Mouse (Mus musculus): ENCODE data around the gene Meis2. TPM values are rescaled to one million over a fixed set of nuclear protein-coding genes. Genes with fewer than 3 reads are reported as not detected.

The Meis2 gene
- polyA plus RNA-seq, 1 experiment from 2014 or later, result 79.0 TPM

DNA sequence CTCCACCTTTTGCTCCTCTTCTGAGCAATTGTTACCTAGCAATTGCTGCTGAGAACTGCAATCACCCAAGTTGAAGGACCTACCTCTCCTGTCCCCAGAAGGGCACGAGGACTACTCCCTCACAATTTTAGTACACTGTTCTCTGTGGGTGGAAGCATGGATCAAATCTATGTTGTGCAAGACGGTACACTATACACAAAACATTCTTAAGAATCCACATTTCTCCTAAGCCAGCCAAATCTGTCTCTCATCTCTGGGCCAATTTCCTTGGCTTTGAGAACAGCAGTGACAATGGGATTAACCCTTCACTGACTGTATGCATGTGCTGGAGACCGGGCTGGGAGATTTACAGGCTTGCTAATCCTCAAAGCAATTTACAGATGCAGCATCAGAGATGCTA, 115.0 kb downstream of the Meis2 start:
- no peaks in the 10 kb centered on the region for H3K36me3 ChIP-seq
- H3K4me2 ChIP-seq (replicated peaks), result no peak overlapping the region
- H3K27ac ChIP-seq, result no peak overlapping the region
- H3K27me3 ChIP-seq, result no peaks in the 10 kb centered on the region
- no peaks in the 10 kb centered on the region; the same call in 1 of the 2 replicates for H3K4me1 ChIP-seq (replicated peaks)
- 42% methylated on average over 3 of the region's 3 CpGs for WGBS
- no peak overlapping the region for H3K4me3 ChIP-seq (replicated peaks)
- H3K9me3 ChIP-seq, result no peaks in the 10 kb centered on the region
- no peak for ATAC-seq
- no peak overlapping the region for H3K9ac ChIP-seq (replicated peaks)

DNA sequence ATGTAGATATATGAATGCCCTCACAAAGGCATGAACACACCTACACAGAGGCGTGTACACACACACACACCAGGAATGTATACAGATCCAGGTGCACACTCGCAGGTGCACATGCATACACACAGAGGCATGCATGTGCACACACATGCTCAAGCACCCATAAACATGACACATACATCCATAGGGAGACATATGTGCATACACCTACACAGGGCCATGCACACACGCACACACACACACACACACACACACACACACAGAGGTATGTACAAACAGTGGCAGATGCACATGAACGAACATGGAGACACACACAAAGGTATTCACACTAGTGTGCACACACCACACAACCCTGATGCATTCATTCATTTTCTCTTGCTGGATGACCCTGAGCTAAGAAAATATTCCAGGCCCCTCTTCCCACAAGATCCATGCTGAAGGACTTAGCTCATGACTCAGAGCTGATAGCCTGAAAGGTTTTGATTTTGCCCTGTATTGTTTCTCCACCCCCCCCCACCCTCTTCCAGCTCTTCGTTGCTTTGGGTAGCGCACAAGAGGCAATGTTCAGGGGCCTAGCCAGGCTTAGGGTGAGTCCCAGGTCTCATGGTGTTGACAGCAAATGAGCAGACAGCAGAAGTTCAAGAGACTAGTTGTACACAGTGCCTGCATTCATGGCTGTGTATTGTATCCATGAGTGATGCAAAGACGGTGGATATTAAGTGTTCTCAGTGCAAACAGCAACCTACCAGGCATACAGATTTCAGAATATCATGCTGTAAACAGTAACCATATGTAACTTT, 116.8 kb downstream of the Meis2 start:
- Histone ChIP-seq H3K4me2 (replicated peaks) (no peak overlapping the region), H3K4me3 (replicated peaks) (no peak overlapping the region), H3K9ac (replicated peaks) (no peak overlapping the region), H3K4me1 (replicated peaks) (no peaks in the 10 kb centered on the region; the same call in 1 of the 2 replicates), H3K9me3 (no peaks in the 10 kb centered on the region), H3K27me3 (no peaks in the 10 kb centered on the region), H3K36me3 (no peaks in the 10 kb centered on the region), H3K27ac (no peak overlapping the region)
- 91% methylated on average over 7 of the region's 7 CpGs for WGBS
- peak; percentile 48; the same call in 1 of the 2 replicates for ATAC-seq

DNA sequence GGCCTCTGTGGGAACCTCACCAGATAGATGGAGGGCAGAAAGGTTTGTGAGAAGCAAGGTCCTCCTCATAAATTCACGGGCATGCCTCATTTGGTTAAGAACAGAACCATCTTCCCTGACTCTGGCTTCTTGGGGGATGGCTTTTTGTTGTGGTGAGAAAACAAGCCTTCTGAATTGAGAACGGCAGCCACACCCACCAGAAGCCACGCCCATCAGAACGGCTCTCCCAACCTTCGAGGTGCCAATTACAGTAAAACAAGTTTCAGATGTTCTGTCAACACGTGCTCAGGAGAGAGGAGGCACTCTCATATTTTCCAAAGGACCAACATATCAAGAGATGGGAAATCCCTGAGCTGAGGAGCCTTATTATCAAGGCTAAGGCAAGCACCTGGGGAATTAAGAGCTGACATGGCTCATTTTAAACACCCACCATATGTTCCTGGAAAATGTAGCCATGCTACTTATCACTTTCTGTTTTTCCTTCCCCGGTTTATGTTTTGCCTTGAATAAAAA, 117.9 kb downstream of the Meis2 start:
- H3K36me3 ChIP-seq, result no peaks in the 10 kb centered on the region
- no peak overlapping the region for H3K4me3 ChIP-seq (replicated peaks)
- no peak overlapping the region for H3K9ac ChIP-seq (replicated peaks)
- no peak overlapping the region for H3K27ac ChIP-seq
- no peaks in the 10 kb centered on the region for H3K27me3 ChIP-seq
- H3K4me2 ChIP-seq (replicated peaks), result no peak overlapping the region
- no peaks in the 10 kb centered on the region for H3K9me3 ChIP-seq
- no peak for ATAC-seq
- H3K4me1 ChIP-seq (replicated peaks), result no peaks in the 10 kb centered on the region; the same call in 1 of the 2 replicates
- 45% methylated on average over 7 of the region's 7 CpGs for WGBS

DNA sequence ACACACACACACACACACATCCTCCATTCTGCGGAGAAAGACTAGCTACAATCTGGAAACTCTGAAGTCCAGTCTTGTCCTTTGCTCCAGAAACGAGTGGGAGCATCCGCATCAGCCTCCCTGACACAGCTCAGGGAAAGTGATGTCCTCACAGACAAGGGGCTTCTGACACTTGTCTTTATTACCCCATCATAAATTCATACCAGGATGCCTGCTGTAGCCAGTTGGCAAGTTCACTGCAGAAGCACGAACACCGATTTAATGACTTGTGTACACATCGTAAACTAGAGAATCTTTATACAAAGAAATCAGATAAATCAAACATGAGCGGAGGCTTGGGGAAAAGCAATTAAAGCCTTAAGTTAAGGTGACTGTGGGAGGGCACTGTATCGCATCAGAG, 122.6 kb downstream of the Meis2 start:
- Histone ChIP-seq H3K9ac (replicated peaks) (no peak overlapping the region), H3K4me2 (replicated peaks) (no peak overlapping the region), H3K27ac (no peak overlapping the region), H3K9me3 (no peaks in the 10 kb centered on the region), H3K36me3 (0 out of 2 replicates have a peak, but pooled peaks cover 3% of the 10 kb centered on the region), H3K4me3 (replicated peaks) (no peak overlapping the region), H3K27me3 (no peaks in the 10 kb centered on the region), H3K4me1 (replicated peaks) (no peaks in the 10 kb centered on the region; the same call in none of the 2 replicates)
- no peak for ATAC-seq
- 74% methylated on average over 8 of the region's 8 CpGs for WGBS

DNA sequence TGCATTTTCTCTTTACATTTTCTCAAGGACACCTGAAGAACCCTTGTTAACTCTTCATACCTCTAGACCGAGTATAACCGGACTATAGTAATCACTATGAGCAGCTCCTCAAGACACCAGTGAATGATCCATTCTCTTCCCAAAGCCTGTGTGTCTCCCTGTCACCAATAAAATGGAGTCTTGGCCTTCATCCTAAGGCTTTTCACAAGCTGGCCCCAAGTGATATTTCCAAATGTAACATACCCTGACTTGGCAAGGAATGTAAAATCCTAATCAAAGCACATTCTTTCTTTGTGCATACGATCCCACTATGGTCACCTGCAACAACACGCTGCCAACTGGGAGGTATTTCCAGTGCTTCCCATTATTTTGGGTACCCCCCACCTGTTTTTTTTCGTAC, 125.8 kb downstream of the Meis2 start:
- H3K4me3 ChIP-seq (replicated peaks), result no peak overlapping the region
- 0 out of 2 replicates have a peak, but pooled peaks cover 3% of the 10 kb centered on the region for H3K36me3 ChIP-seq
- ATAC-seq, result no peak
- H3K9me3 ChIP-seq, result no peaks in the 10 kb centered on the region
- no peaks in the 10 kb centered on the region; the same call in none of the 2 replicates for H3K4me1 ChIP-seq (replicated peaks)
- no peaks in the 10 kb centered on the region for H3K27me3 ChIP-seq
- WGBS, result 95% methylated on average over 5 of the region's 5 CpGs
- no peak overlapping the region for H3K9ac ChIP-seq (replicated peaks)
- H3K4me2 ChIP-seq (replicated peaks), result no peak overlapping the region
- H3K27ac ChIP-seq, result no peak overlapping the region

DNA sequence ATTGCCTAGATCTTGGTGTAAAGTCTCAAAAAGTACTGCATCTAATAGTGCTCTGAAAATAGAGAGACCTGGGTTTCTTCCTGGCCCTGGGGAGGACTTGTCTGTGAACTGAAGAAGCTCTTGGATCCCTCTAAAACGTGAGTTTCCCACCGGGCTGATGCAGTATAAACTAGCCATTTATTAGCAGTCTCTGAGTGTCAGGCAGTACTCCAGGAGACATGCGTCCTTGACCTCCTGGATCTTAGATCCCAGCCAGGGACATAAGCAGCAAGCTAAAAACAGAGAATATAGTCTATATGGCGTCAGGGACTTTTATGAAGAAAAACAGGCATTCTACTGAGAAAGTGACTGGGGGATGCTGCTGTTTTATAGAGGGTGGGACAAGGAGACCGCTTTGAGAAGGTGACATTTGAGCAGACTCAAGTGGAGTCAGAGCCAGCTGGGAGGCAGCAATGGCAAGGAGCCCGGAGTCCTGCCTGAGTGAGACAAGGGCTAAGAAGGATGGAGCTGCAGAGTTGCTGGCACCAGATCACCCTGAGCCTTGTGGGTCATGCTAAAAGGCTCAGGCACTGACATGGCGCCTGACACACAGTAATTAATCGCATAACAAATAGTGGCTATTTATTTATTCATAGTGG, 126.6 kb downstream of the Meis2 start:
- H3K4me1 ChIP-seq (replicated peaks), result no peaks in the 10 kb centered on the region; the same call in none of the 2 replicates
- H3K4me2 ChIP-seq (replicated peaks), result no peak overlapping the region
- H3K27me3 ChIP-seq, result no peaks in the 10 kb centered on the region
- ATAC-seq, result no peak
- H3K4me3 ChIP-seq (replicated peaks), result no peak overlapping the region
- WGBS, result 88% methylated on average over 8 of the region's 8 CpGs
- 0 out of 2 replicates have a peak, but pooled peaks cover 3% of the 10 kb centered on the region for H3K36me3 ChIP-seq
- no peak overlapping the region for H3K9ac ChIP-seq (replicated peaks)
- H3K9me3 ChIP-seq, result no peaks in the 10 kb centered on the region
- H3K27ac ChIP-seq, result no peak overlapping the region

DNA sequence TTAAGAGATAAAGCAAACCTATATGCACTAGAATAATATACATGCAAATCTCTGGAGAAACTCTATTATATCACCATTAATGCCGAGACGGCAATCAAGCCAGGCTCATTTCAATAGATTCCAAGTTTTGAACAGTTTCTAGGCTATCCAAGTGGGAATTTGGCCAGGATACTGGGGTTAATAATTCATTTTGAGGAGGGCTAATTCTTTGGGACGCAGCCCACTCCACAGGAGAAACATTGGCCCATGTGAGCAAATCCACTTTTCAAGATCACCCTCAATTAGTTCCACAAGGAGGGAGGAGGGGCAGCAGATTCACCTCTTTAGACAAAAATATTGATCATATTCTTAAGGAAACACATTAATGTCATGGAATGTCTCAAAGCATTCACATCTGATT, 127.3 kb downstream of the Meis2 start:
- WGBS, result 80% methylated on average over 3 of the region's 3 CpGs
- Histone ChIP-seq H3K27ac (no peak overlapping the region), H3K4me1 (replicated peaks) (no peaks in the 10 kb centered on the region; the same call in none of the 2 replicates), H3K4me2 (replicated peaks) (no peak overlapping the region), H3K9ac (replicated peaks) (no peak overlapping the region), H3K4me3 (replicated peaks) (no peak overlapping the region), H3K9me3 (no peaks in the 10 kb centered on the region), H3K36me3 (0 out of 2 replicates have a peak, but pooled peaks cover 3% of the 10 kb centered on the region), H3K27me3 (no peaks in the 10 kb centered on the region)
- ATAC-seq, result no peak

DNA sequence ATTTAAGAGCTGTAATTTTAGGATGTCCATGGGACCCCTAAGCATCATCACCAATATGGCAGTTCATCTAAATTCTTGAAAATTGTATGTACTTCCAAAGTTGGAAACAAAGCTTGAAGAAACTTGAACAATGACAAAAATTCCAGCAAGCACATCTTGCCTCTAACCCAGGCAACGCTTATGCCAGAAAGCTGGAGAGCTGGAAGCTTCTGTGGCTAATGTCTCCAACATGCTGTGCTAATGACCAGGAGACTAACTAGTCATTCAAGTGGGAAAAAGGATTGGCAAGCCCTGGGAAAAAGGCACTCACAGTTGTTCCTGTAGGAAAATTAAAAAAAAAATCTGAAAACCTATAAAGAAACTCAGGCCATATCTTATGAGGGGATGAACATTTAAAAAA, 127.7 kb downstream of the Meis2 start:
- Histone ChIP-seq H3K4me1 (replicated peaks) (no peaks in the 10 kb centered on the region; the same call in none of the 2 replicates), H3K4me3 (replicated peaks) (no peak overlapping the region), H3K27ac (no peak overlapping the region), H3K9ac (replicated peaks) (no peak overlapping the region), H3K9me3 (no peaks in the 10 kb centered on the region), H3K36me3 (0 out of 2 replicates have a peak, but pooled peaks cover 3% of the 10 kb centered on the region), H3K4me2 (replicated peaks) (no peak overlapping the region), H3K27me3 (no peaks in the 10 kb centered on the region)
- no peak for ATAC-seq
- 88% methylated on average over 1 of the region's 1 CpGs for WGBS

DNA sequence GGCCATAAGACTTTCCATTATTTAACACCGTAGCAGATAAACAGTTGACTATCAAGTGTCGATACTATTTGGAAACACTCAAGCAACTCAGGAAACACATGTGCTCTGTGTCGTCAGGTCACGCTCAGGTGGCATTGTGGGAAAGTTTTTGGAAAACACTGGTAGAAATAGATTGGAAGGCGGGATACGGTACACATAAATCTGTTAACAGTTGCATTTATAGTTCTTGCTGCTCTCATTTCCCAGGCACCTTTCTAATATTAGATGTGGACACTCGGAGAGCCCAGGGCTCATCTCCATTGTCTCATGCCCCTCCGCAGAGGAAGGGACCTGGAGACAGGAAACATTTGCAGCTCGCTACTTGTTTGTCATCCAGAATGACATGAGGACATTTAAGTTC, 128.9 kb downstream of the Meis2 start:
- whole genome bisulfite sequencing, result 95% methylated on average over 9 of the region's 9 CpGs
- Histone ChIP-seq H3K9me3 (no peaks in the 10 kb centered on the region), H3K27me3 (no peaks in the 10 kb centered on the region), H3K4me3 (replicated peaks) (no peak overlapping the region), H3K36me3 (0 out of 2 replicates have a peak, but pooled peaks cover 3% of the 10 kb centered on the region), H3K9ac (replicated peaks) (no peak overlapping the region), H3K27ac (no peak overlapping the region), H3K4me2 (replicated peaks) (no peak overlapping the region), H3K4me1 (replicated peaks) (no peaks in the 10 kb centered on the region; the same call in 1 of the 2 replicates)
- ATAC-seq, result no peak

DNA sequence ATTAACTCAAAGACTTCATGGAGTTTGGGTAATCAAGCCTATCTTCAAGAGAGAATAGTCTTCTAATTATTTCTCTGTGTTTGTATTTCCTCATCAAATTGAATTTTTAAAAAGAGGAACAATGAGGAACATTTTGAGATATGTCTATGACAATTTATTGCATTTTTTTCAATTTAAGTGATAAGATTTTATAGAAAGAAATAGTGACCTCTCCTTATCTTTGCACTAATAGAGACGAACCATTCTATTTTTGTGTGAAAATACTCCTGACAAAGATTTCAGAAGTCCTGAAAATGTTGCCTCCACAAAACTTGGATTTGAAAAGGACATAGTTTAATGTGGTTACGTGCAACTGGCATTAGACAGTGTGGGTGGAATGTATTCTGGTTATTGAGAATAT, 131.3 kb downstream of the Meis2 start:
- ATAC-seq, result no peak
- Histone ChIP-seq H3K9ac (replicated peaks) (no peak overlapping the region), H3K4me3 (replicated peaks) (no peak overlapping the region), H3K9me3 (no peaks in the 10 kb centered on the region), H3K4me1 (replicated peaks) (no peaks in the 10 kb centered on the region; the same call in 1 of the 2 replicates), H3K27ac (no peak overlapping the region), H3K36me3 (no peaks in the 10 kb centered on the region), H3K4me2 (replicated peaks) (no peak overlapping the region), H3K27me3 (no peaks in the 10 kb centered on the region)
- WGBS, result 93% methylated on average over 2 of the region's 2 CpGs

DNA sequence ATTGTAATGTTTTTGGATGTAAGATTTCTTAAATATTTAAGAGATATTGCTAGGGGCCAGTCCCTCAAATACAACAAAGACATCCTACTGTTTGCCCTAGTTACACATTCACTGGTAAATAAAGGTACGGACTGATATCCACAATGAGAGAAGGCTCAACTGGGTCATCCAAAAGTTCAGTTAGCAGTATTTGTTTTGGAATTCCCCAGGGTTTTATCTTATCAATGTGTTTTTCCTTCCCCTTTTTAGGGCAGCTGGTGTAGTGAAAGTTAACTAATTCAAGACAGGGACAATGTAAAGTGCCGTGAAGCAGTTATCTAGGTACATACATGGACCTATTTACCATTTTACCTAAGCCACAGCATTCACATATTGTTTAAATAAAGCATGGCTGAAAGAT, 132.4 kb downstream of the Meis2 start:
- H3K4me2 ChIP-seq (replicated peaks), result no peak overlapping the region
- 74% methylated on average over 2 of the region's 2 CpGs for WGBS

DNA sequence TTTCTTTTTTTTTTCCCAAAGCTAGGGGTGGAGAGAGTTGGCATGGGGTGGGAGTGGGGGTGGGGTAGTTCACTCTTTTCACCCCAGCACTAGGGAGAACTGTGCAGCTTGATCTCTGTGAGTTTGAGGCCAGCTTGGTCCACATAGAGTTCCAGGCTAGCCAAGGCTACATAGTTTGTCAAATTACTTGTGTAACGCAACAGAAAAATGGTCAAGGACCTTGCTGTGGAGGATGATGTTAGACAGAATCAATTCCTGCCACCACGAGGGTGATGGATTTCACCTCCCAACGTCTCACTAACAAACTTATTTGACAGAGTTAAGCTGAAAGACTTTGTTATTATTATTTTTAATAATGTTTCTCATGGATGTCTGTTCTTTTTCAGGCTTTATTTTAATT, 139.9 kb downstream of the Meis2 start:
- peaks cover 13% of the 10 kb centered on the region; the same call in 1 of the 2 replicates for H3K4me1 ChIP-seq (replicated peaks)

More for the DNA sequence above, 132.4 kb downstream of the Meis2 start:
- H3K9me3 ChIP-seq, result no peaks in the 10 kb centered on the region
- ATAC-seq, result no peak
- no peak overlapping the region for H3K4me3 ChIP-seq (replicated peaks)
- no peak overlapping the region for H3K9ac ChIP-seq (replicated peaks)
- H3K27me3 ChIP-seq, result no peaks in the 10 kb centered on the region
- no peak overlapping the region for H3K27ac ChIP-seq
- no peaks in the 10 kb centered on the region for H3K36me3 ChIP-seq
- H3K4me1 ChIP-seq (replicated peaks), result no peaks in the 10 kb centered on the region

More for the DNA sequence above, 139.9 kb downstream of the Meis2 start:
- H3K27ac ChIP-seq, result no peak overlapping the region
- H3K9ac ChIP-seq (replicated peaks), result no peak overlapping the region
- H3K4me3 ChIP-seq (replicated peaks), result no peak overlapping the region
- no peaks in the 10 kb centered on the region for H3K9me3 ChIP-seq
- 87% methylated on average over 3 of the region's 3 CpGs for WGBS
- H3K36me3 ChIP-seq, result no peaks in the 10 kb centered on the region
- H3K27me3 ChIP-seq, result no peaks in the 10 kb centered on the region
- ATAC-seq, result no peak
- H3K4me2 ChIP-seq (replicated peaks), result no peak overlapping the region

Data from midbrain, embryonic 13.5 days (tissue).